8 mouse cellular contexts compared by ENCODE assay signal in genomic region chr2:30954797-30955196, GRCm38 (mm10). TPM values are rescaled to one million over a fixed set of nuclear protein-coding genes. Genes with fewer than 3 reads are reported as not detected.
A peak's percentile ranks its signal among the peaks of the same experiment; 100 is the strongest.
DNase-seq lines count a peak whose midpoint lies in the region; ATAC-seq and TF ChIP-seq lines count a peak whose summit lies in the region.

No protein-coding gene starts in this region.

- no peak for TF ChIP-seq POLR2A in MEL (IDR thresholded peaks at IDR 0.05; ENCODE audit: control insufficient read depth in 1 of 2, insufficient read depth in 1 of 2, low read depth in 1 of 2, low read length in 2 of 2, poor library complexity in 1 of 2)

- peaks cover 2% of the 10 kb centered on the region; the same call in 1 of the 2 replicates for H3K27me3 ChIP-seq in heart, embryonic 13.5 days (replicated peaks)
- peaks cover 0 to 1% of the 10 kb centered on the region in 2 experiments; a peak in 1 of 4 replicates for H3K27me3 ChIP-seq in MEL (ENCODE audit: control insufficient read depth in 1 of 2, insufficient read depth in 2 of 2, low read length in 2 of 2)
- H3K27me3 ChIP-seq in hindbrain, embryonic 15.5 days = no peaks in the 10 kb centered on the region
- no peaks in the 10 kb centered on the region for H3K27me3 ChIP-seq in midbrain, embryonic 14.5 days (ENCODE audit: control insufficient read depth, insufficient read depth, low read length)

- H3K27ac ChIP-seq in heart, embryonic 13.5 days (replicated peaks) = no peak overlapping the region
- H3K27ac ChIP-seq in MEL (ENCODE audit: control insufficient read depth, low read depth, low read length) = no peak overlapping the region
- no peak overlapping the region for H3K27ac ChIP-seq in hindbrain, embryonic 15.5 days (replicated peaks)
- H3K27ac ChIP-seq in midbrain, embryonic 14.5 days (replicated peaks; ENCODE audit: low read depth, low read length) = no peak overlapping the region

- 61% methylated on average over 6 of the region's 6 CpGs for WGBS in heart, embryonic 13.5 days
- WGBS in hindbrain, embryonic 15.5 days = 83% methylated on average over 6 of the region's 6 CpGs
- 84% methylated on average over 6 of the region's 6 CpGs for WGBS in midbrain, embryonic 14.5 days

- peaks cover 31% of the 10 kb centered on the region for H3K4me1 ChIP-seq in heart, embryonic 13.5 days
- H3K4me1 ChIP-seq in MEL (ENCODE audit: control insufficient read depth in 1 of 2, insufficient read depth in 2 of 2, low read length in 2 of 2) = peaks cover 4 to 14% of the 10 kb centered on the region in 2 experiments; a peak in 2 of 4 replicates
- peaks cover 38% of the 10 kb centered on the region for H3K4me1 ChIP-seq in hindbrain, embryonic 15.5 days (replicated peaks)
- peaks cover 20% of the 10 kb centered on the region for H3K4me1 ChIP-seq in midbrain, embryonic 14.5 days (ENCODE audit: control insufficient read depth, insufficient read depth, low read length)

- no peaks in the 10 kb centered on the region for H3K9me3 ChIP-seq in heart, embryonic 13.5 days
- no peaks in the 10 kb centered on the region for H3K9me3 ChIP-seq in MEL (replicated peaks; ENCODE audit: insufficient read depth, low read length)
- H3K9me3 ChIP-seq in hindbrain, embryonic 15.5 days = no peaks in the 10 kb centered on the region
- H3K9me3 ChIP-seq in midbrain, embryonic 14.5 days (ENCODE audit: control insufficient read depth, low read length) = no peaks in the 10 kb centered on the region

- H3K4me2 ChIP-seq in heart, embryonic 13.5 days = peak overlapping the region; percentile 92
- H3K4me2 ChIP-seq in hindbrain, embryonic 15.5 days = peak overlapping the region; percentile 86
- peak overlapping the region; percentile 89 for H3K4me2 ChIP-seq in midbrain, embryonic 14.5 days (ENCODE audit: low read length)

- no peak for TF ChIP-seq RAD21 in MEL (IDR thresholded peaks at IDR 0.05; ENCODE audit: low read depth, low read length)

- peaks cover 42% of the 10 kb centered on the region for H3K79me2 ChIP-seq in MEL (ENCODE audit: control insufficient read depth, insufficient read depth, low read length, poor library complexity)

- peak overlapping the region; percentile 13; the same call in 1 of the 2 replicates for H3K4me3 ChIP-seq in heart, embryonic 13.5 days
- H3K4me3 ChIP-seq in MEL (ENCODE audit: control insufficient read depth in 1 of 2, insufficient read depth in 1 of 2, low read depth in 2 of 2, low read length in 2 of 2) = peak overlapping the region; percentile 20 to 33; a peak in 3 of 4 replicates
- H3K4me3 ChIP-seq in hindbrain, embryonic 15.5 days = no peak overlapping the region
- no peak overlapping the region for H3K4me3 ChIP-seq in midbrain, embryonic 14.5 days (replicated peaks; ENCODE audit: low read depth, low read length)

- no peak for TF ChIP-seq EP300 in MEL (IDR thresholded peaks at IDR 0.05; ENCODE audit: low read depth in 1 of 2, low read length in 2 of 2)

- no peak for TF ChIP-seq CTCF in MEL (IDR thresholded peaks at IDR 0.05 in 2 of 3, conservative IDR thresholded peaks at IDR 0.05 in 1 of 3; ENCODE audit: control insufficient read depth in 1 of 3, insufficient read depth in 1 of 3, low read depth in 2 of 3, low read length in 3 of 3, poor library complexity in 1 of 3, severe bottlenecking in 1 of 3)

- peaks cover 50% of the 10 kb centered on the region for H3K36me3 ChIP-seq in heart, embryonic 13.5 days
- H3K36me3 ChIP-seq in MEL (ENCODE audit: control insufficient read depth in 1 of 2, insufficient read depth in 2 of 2, low read length in 2 of 2) = peaks cover 8 to 9% of the 10 kb centered on the region in 2 experiments; a peak in 2 of 4 replicates
- H3K36me3 ChIP-seq in hindbrain, embryonic 15.5 days = peaks cover 43% of the 10 kb centered on the region
- H3K36me3 ChIP-seq in midbrain, embryonic 14.5 days (ENCODE audit: control insufficient read depth, insufficient read depth, low read length) = peaks cover 49% of the 10 kb centered on the region

- DNase-seq in heart, adult 8-10 months (ENCODE audit: low spot score) = no peak
- no peak for DNase-seq in MEL (ENCODE audit: low read depth, low spot score)
- DNase-seq in midbrain, embryonic 14.5 days = no peak
- DNase-seq in urinary bladder, postnatal 10 days (ENCODE audit: low spot score) = no peak
- no peak for DNase-seq in thymus, postnatal 25 days
- DNase-seq in lung, adult 18-20 months = no peak

- peak overlapping the region; percentile 96 for H3K9ac ChIP-seq in heart, embryonic 13.5 days
- H3K9ac ChIP-seq in MEL (ENCODE audit: control insufficient read depth, low read depth, low read length, poor library complexity, severe bottlenecking) = peak overlapping the region; percentile 16; the same call in 1 of the 2 replicates
- H3K9ac ChIP-seq in hindbrain, embryonic 15.5 days = no peak overlapping the region
- H3K9ac ChIP-seq in midbrain, embryonic 14.5 days (replicated peaks; ENCODE audit: low read length) = no peak overlapping the region; the same call in 1 of the 2 replicates

- ATAC-seq in heart, embryonic 13.5 days (ENCODE audit: extremely low read depth, insufficient number of reproducible peaks, low FRiP score, low TSS enrichment) = no peak
- no peak for ATAC-seq in hindbrain, embryonic 15.5 days (ENCODE audit: low FRiP score, low read depth)
- no peak for ATAC-seq in midbrain, embryonic 14.5 days (ENCODE audit: low FRiP score, low TSS enrichment)

TF ChIP-seq in MEL, 35 proteins besides CTCF, POLR2A, EP300 and RAD21:
- TF ChIP-seq HCFC1 (IDR thresholded peaks at IDR 0.05; ENCODE audit: low read depth, low read length) (no peak), MEF2A (IDR thresholded peaks at IDR 0.05; ENCODE audit: extremely low read depth, insufficient replicate concordance, low read depth, low read length, poor library complexity, severe bottlenecking) (no peak), JUND (IDR thresholded peaks at IDR 0.05; ENCODE audit: low read depth, low read length) (no peak), SIN3A (IDR thresholded peaks at IDR 0.05; ENCODE audit: low read length) (0 out of 2 replicates have a peak, but pooled peaks have one; percentile 11)

RNA-seq across cellular contexts. Expression of gene Tor1b, which starts 2.0 kb away (rescaled TPM):
- polyA plus RNA-seq in heart, embryonic 13.5 days (2015; fragmentation: Nextera tagmentation; extraction: Ambion mirVana) = 23.3 and 24.3 TPM in 2 replicates
- total RNA-seq in heart, adult 8-10 months (2022) = 10 to 100 TPM; 27.8 to 28.4 (median 28.2) TPM
- 26.1 and 36.9 TPM in 2 replicates for total RNA-seq in MEL (2012; rRNA removed)
- 10 to 100 TPM; 33.0 to 55.6 TPM for polyA plus RNA-seq in MEL (2012; ENCODE audit: insufficient read depth in 1 of 2, insufficient read length in 2 of 2, low read depth in 1 of 2, low replicate concordance in 2 of 2, missing spikeins in 1 of 2)
- polyA plus RNA-seq in hindbrain, embryonic 15.5 days (2015; fragmentation: Nextera tagmentation; extraction: Ambion mirVana) = 18.8 and 19.6 TPM in 2 replicates
- 19.3 and 19.4 TPM in 2 replicates for polyA plus RNA-seq in midbrain, embryonic 14.5 days (2014; fragmentation: Nextera tagmentation; extraction: Ambion mirVana)

RNA-seq across cellular contexts. Expression of gene Tor1a, which starts 12.9 kb away (rescaled TPM):
- 54.9 and 55.1 TPM in 2 replicates for polyA plus RNA-seq in heart, embryonic 13.5 days (2015; fragmentation: Nextera tagmentation; extraction: Ambion mirVana)
- total RNA-seq in heart, adult 8-10 months (2022) = 10 to 100 TPM in 2 of 4 experiments, 1 to 10 TPM in 2; 8.3 to 14.3 (median 9.9) TPM
- total RNA-seq in MEL (2012; rRNA removed) = 45.8 and 55.6 TPM in 2 replicates
- polyA plus RNA-seq in MEL (2012; ENCODE audit: insufficient read depth in 1 of 2, insufficient read length in 2 of 2, low read depth in 1 of 2, low replicate concordance in 2 of 2, missing spikeins in 1 of 2) = 10 to 100 TPM in 1 of 2 experiments, not detected in 1; 60.1 TPM
- 90.0 and 91.0 TPM in 2 replicates for polyA plus RNA-seq in hindbrain, embryonic 15.5 days (2015; fragmentation: Nextera tagmentation; extraction: Ambion mirVana)
- 81.2 and 89.5 TPM in 2 replicates for polyA plus RNA-seq in midbrain, embryonic 14.5 days (2014; fragmentation: Nextera tagmentation; extraction: Ambion mirVana)

RNA-seq across cellular contexts. Expression of gene Ptges, which starts 25.1 kb away (rescaled TPM):
- 2.3 and 5.0 TPM in 2 replicates for polyA plus RNA-seq in heart, embryonic 13.5 days (2015; fragmentation: Nextera tagmentation; extraction: Ambion mirVana)
- 1 to 10 TPM; 1.3 to 3.1 (median 1.9) TPM for total RNA-seq in heart, adult 8-10 months (2022)
- not detected in 2 replicates for total RNA-seq in MEL (2012; rRNA removed)
- not detected for polyA plus RNA-seq in MEL (2012; ENCODE audit: insufficient read depth in 1 of 2, insufficient read length in 2 of 2, low read depth in 1 of 2, low replicate concordance in 2 of 2, missing spikeins in 1 of 2)
- 5.4 and 5.6 TPM in 2 replicates for polyA plus RNA-seq in hindbrain, embryonic 15.5 days (2015; fragmentation: Nextera tagmentation; extraction: Ambion mirVana)
- polyA plus RNA-seq in midbrain, embryonic 14.5 days (2014; fragmentation: Nextera tagmentation; extraction: Ambion mirVana) = 3.2 and 4.2 TPM in 2 replicates

RNA-seq across cellular contexts. Expression of gene BC005624, which starts 27.2 kb away (rescaled TPM):
- polyA plus RNA-seq in heart, embryonic 13.5 days (2015; fragmentation: Nextera tagmentation; extraction: Ambion mirVana) = 32.8 and 36.9 TPM in 2 replicates
- 10 to 100 TPM; 20.1 to 28.3 (median 24.1) TPM for total RNA-seq in heart, adult 8-10 months (2022)
- total RNA-seq in MEL (2012; rRNA removed) = 36.8 and 39.6 TPM in 2 replicates
- 10 to 100 TPM in 1 of 2 experiments, not detected in 1; 63.0 TPM for polyA plus RNA-seq in MEL (2012; ENCODE audit: insufficient read depth in 1 of 2, insufficient read length in 2 of 2, low read depth in 1 of 2, low replicate concordance in 2 of 2, missing spikeins in 1 of 2)
- 89.9 and 93.8 TPM in 2 replicates for polyA plus RNA-seq in hindbrain, embryonic 15.5 days (2015; fragmentation: Nextera tagmentation; extraction: Ambion mirVana)
- polyA plus RNA-seq in midbrain, embryonic 14.5 days (2014; fragmentation: Nextera tagmentation; extraction: Ambion mirVana) = 68.2 and 78.7 TPM in 2 replicates

RNA-seq across cellular contexts. Expression of gene Usp20, which starts 27.3 kb away (rescaled TPM):
- 33.0 and 39.3 TPM in 2 replicates for polyA plus RNA-seq in heart, embryonic 13.5 days (2015; fragmentation: Nextera tagmentation; extraction: Ambion mirVana)
- 10 to 100 TPM; 53.8 to 62.3 (median 59.7) TPM for total RNA-seq in heart, adult 8-10 months (2022)
- 7.0 and 9.4 TPM in 2 replicates for total RNA-seq in MEL (2012; rRNA removed)
- polyA plus RNA-seq in MEL (2012; ENCODE audit: insufficient read depth in 1 of 2, insufficient read length in 2 of 2, low read depth in 1 of 2, low replicate concordance in 2 of 2, missing spikeins in 1 of 2) = 10 to 100 TPM in 1 of 2 experiments, not detected in 1; 10.8 TPM
- polyA plus RNA-seq in hindbrain, embryonic 15.5 days (2015; fragmentation: Nextera tagmentation; extraction: Ambion mirVana) = 43.2 and 50.5 TPM in 2 replicates
- polyA plus RNA-seq in midbrain, embryonic 14.5 days (2014; fragmentation: Nextera tagmentation; extraction: Ambion mirVana) = 28.5 and 35.8 TPM in 2 replicates

Comparison
In these comparisons a context has a peak if more than half of its experiments do, and no peak if none do; other contexts are left out.
1. H3K4me3 ChIP-seq: peak in heart, embryonic 13.5 days (single experiment) and MEL (2 of 2); none in hindbrain, embryonic 15.5 days (single experiment) and midbrain, embryonic 14.5 days (single experiment).
2. H3K9ac ChIP-seq: peak in heart, embryonic 13.5 days (single experiment) and MEL (single experiment); none in hindbrain, embryonic 15.5 days (single experiment) and midbrain, embryonic 14.5 days (single experiment).
3. Peak in every context shown above with its lines, with median percentiles within 50 percentile points of each other: H3K4me2 ChIP-seq.